Mouse (Mus musculus) brain, adult 2 months (tissue): ENCODE results near the gene Procr.
A peak's percentile ranks its signal among the peaks of the same experiment; 100 is the strongest.
"Not testable (repeated sequence)": the region's sequence is repeated elsewhere in the genome, so short reads cannot be mapped to it uniquely, and the experiment has no call there.

Source experiments
- DNase-seq: peaks from one replicate; pipeline ENCODE4 v3.0.0; 2011; ENCODE audit warnings: low read depth, low spot score

Procr gene

DNA sequence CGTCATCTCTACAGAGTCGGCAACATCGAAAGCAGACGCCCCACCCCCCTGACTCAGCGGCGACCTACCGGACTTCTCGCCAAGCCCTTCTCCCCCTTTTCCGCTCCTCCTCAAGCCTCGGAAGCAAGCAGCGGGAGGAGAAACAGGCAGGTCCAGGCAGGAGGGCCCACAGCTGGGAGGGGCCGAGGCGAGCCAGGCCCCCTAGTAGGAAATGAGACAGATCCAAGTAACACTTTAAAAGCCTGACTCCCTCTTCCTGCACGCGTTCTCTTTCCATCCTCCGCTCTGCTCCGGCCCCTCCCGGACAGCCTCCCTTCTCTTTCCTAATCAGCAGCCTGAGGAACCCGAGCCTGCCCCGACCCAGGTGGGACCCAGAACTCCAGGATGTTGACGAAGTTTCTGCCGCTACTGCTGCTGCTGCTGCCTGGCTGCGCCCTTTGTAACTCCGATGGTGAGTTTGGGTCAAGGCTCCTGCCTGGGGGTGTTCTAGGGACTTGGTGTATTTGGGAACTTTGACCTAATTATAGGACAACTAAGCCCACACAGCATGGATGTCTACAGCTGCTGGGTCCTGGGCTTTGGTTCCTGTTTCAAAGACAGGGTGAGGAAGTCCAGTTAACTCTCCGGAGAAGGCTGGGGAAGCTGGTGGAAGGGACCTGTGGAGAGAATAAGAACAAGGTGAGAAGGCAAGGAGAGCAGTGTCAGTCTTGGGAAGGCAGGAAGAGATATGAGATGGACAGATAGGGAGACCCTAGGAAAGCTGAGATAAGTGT, at the start of gene Procr:
TSS of gene Procr (plus strand) at position 104 of the 773 bp plus-strand sequence.
- no peak for DNase-seq

DNA sequence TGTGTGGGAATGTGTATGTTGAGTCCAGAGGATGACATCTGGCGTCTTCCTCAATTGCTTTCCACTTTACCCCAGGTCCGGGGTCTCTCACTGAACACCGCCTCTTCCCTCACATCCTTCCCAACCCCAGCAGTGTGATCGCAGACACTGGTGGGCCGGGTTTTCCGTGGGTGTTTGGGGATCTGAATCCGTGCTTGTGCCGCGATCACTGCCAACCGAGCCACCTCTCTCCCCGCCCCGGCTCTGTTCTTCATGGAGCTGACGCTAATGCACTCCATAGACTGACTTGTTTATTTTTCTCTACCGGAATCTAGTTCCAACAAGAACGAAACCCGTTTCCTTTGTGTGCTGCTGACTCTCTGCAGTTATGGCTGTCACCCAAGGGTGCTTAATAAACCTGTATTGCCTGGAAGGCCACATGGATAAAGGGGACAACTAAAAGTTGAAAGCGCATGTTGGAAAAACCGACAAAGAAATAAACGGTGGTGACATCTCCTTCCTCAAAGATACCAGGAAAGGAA, 49.5 kb upstream of the Procr start:
- no peak for DNase-seq

DNA sequence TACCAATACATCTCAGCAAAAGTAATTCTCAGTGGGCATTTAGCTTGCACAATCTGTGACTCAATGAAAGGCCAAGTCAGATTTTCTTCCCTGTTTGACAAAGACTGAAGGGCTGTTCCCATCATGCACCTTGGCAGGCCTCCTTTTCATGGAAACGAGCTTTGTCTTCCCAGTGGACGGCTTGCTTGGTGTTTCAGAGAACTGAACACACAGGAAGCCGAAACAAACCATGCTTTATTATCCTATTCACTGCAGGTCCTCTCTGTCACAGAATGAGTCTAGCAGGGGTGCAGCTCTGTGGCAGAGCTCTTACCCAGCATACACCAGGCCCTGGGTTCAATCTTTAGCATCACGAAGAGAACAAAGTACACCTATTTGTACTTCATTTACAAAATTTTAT, 47.3 kb upstream of the Procr start:
- no peak for DNase-seq

DNA sequence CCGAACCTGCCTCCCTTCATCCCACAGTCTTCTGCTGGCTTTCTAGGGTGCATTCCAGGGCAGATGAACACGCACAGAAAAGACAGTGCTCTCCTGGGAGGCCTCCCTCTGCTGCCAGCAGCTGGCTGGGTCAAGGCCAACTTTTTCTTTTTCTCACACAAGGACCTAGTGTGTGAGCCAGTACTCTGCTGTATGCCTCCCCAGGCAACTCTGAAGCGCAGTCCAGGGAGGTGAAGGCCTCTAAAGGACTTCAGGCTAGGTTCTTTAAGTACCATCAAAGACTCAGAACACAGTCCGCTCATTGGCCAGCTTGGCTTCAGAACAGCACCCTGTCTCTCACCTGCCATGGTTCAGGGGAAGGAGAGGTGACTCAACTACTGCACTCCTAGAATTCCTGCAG, 43.7 kb upstream of the Procr start:
- DNase-seq: peak; percentile 77

DNA sequence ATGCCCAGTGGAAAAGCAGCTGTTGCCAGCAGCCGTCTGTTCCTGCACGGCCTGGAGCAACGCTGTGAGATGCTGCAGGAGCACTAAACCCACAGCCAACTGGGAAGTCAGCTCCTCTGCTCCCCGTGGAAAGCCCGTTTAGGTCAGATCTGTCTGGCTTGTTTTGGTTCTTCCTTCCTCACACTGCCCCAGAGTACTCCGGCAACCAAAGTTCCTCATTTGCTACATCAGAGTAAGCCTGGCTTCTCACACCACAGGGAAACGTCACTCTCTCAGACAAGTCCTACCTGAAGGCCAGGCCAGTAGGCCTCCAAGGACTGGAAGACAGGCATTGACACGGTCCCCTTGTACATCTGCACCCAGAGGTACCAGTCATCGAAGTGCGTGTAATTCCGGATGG, 40.4 kb upstream of the Procr start:
- no peak for DNase-seq

DNA sequence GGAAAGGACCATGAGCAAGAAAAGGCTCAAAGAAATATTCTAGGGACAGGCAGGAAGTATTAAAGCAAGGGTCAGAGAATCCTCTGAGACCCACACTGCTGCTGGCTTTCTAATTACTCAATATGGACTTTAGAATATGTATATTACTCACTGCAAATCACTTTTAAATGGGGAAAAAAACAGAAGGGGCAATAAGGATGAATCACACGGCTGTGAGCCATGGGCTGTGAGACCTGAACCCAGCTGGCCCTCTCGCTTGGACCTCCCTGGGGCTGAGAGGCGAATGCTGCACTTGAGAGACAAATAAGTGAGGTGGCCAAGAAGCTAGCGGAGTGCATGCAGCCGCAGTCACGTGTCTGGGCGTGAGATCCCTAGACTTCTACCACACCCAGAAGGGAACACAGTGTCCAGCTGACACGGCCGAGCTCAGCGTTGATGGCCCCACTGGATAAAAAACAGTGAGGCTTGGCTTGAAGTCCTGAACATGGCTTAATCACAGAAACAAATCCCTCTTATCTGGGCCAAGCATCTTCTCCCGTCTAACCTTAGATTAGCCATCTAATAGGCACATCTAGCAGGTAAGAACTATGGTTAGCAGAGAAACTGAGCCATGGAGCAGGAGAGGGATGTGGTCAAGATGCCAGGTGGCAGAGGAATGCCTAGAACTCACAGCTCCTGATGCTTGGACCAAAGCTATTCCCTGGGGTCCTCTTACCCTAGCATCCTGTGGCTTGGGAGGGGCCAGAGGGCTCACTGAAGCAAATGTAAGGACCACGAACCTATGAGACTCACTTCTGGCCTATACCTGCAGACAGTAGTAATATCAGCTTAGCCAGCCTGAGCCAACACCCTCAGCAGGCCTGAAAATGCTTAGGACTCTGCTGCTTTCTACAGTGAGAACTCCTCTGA, 33.6 kb upstream of the Procr start:
- no peak for DNase-seq

DNA sequence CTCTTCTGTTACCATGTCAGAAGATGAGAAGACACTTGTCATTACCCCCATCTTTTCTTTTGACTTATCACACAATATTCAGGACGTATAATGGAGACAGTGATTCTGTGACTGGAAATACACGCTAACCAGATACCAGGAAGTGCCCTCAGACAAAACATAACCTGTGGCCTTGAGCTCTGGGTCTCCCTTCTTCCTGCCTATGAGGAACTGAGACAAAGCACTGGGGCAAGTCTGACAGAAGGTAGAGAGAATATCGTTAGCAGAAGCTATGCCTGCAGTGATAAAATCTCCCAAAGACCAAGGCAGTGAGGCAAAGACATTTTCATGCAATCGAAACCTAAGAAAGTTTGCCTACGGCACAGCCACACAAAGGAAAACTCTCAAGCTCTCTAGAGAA, 30.3 kb upstream of the Procr start:
- no peak for DNase-seq

DNA sequence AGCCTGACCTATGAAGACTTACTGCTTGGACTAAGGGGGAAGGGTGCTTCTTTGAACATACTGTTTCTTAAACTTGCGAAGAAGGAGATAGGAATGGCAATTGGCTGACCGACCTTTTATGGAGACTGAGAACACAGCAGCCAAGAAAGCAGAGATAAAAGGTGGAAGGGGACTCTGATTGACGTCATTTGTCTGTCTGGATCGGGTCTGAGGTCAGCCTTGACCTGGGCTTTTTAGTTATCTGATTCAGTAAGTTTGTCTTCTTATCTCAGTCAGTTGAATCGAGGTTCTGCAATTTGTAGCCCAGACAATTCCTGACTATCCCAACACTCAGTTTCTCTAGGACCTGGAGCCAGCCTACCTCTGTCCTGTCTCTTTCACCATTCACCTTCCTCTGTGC, 26.9 kb upstream of the Procr start:
- no peak for DNase-seq

DNA sequence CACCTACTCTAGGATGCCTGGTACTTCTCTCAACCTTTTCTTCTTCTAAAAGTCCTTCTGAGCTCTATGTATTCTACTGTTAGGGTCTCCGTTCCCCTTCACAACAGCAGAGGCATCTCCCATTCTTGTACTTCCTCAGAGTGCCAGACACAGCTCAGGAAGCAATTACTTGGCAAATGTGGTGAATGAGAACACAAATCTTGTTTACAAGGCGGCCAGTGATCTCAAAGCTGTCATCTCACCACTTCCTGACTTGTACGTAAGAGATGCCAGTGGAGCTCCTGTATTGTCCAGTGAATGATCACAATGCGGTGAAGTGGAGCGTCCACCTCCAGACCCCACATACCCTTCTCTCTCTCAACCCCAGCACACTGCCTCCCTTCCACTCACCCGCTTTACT, 26.4 kb upstream of the Procr start:
- no peak for DNase-seq

DNA sequence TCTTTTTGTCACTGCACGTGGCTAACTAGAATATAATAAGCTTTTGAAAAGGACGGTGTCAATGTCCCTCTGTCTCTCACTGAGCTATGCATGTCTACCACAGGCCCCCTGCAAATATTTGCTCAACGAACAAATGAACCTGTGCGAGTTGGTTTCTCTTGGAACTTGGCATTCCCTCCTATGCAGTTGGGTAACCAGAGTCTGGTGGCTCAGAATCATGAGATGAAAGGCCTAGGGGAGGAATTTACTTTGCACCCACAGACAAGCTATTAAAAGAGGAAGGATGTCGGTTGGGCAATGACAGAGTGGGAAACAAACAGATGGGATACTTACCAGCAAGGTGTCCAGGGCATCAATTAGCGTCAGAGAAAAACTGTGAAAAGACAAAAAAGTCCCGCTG, 24.6 kb upstream of the Procr start:
- peak; percentile 31 for DNase-seq

DNA sequence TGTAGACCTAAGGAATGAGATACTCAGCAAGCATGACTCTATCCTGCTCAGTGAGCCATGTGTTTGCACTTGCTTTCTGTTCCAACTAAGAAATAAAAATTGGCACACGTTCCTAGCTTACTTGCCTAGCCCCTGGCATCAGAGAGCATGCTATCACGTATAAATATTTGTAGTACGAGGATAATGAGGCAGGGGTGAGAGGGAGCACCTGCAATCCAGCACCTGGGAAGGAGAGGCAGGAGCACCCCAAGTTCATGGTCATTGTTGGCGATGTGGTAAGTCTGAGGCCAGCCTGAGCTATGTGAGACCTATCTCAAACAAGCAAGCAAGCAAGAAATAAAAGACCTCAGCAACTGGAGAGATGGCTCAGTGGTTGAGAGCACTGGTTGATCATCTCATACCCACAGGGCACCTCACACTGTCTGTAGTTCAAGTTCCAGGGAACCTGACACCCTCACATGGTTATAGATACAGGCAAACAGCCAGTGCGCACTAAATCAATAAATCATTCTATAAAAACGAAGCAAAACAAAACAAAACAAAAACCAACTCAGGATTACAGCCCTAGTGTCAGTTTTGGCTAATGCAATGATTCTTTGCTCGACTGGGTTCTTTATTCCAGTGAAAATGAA, 23.0 kb upstream of the Procr start:
- no peak for DNase-seq

DNA sequence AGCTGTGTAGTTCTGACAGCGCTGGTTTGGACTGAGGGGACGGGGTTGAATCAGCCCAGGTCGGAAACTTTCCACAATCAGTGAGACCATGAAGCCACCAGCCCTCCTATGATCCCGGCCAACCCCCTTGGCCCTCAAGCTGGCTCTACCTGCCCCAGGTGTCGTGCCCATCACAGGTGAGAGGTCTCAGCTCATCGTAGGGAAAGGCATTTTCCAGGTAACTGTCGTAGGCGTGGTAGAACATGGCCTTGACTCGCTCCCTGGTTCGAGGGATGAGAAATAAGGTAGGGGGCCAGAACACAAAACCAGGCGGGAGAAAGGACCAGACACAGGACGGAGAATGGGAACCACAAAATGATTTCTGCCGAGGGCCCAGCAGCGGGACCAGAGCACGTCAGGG, 22.2 kb upstream of the Procr start:
- no peak for DNase-seq

DNA sequence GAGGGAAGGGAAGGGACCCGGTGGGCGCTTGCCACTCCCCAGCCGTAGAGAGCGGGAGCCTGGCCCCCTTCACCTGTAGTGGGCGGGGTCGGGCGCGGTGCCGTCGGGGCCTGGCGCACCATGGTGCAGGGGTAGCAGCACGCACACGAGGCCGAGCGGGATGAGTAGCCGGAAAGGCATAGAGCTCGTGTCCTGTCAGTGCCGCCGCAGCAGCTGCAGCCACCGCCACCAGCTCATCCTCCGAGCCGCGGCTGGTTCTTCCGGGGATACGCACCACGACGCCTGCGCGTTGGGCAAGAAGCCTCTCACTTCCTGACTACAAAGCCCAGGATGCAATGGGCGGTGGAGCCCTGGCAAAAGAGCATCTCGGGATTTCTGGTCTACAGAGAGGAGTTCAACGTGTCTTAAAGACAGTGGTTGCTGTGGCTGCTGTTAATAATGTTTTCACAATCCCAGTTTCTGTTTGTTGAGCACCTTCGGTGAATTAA, 21.7 kb upstream of the Procr start, which contains the start of gene Edem2:
TSS of gene Edem2 (minus strand) at position 318 of the 488 bp plus-strand sequence.
- DNase-seq: peak; percentile 98

DNA sequence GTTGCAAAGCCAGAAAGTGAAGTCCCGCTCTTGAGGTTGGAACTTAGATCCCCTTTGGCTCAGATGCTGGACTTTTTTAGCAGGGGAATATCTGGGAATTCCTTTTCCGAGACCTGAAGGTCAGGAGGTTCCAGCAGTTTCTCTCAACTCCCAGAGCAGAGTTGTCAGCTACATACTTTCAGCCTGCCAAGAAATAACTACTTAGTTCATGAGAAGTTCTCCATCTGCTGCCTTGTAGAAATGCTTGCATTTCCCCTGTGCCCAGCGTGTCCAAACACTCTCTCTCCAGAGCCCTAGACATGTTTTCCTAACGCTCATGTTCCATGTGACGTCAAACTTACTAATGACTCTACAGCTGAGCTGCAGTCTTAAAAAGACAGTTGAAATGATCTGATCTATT, 15.8 kb upstream of the Procr start:
- no peak for DNase-seq

DNA sequence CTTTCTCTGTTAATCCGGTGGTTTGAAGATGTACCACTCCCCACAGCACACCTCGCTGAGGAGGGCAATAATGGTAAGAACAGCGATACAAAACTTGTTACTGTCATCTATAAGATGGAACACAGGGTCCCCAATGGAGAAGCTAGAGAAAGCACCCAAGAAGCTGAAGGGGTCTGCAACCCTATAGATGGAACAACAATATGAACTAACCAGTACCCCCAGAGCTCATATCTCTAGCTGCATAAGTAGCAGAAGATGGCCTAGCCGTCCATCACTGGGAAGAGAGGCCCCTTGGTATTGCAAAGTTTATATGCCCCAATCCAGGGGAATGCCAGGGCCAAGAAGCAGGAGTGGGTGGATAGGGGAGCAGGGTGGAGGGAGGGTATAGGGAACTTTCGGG, 15.2 kb upstream of the Procr start, which contains the start of gene Gm17581:
TSS of gene Gm17581 (minus strand) at position 101 of the 400 bp plus-strand sequence.
- not testable (repeated sequence) for DNase-seq

DNA sequence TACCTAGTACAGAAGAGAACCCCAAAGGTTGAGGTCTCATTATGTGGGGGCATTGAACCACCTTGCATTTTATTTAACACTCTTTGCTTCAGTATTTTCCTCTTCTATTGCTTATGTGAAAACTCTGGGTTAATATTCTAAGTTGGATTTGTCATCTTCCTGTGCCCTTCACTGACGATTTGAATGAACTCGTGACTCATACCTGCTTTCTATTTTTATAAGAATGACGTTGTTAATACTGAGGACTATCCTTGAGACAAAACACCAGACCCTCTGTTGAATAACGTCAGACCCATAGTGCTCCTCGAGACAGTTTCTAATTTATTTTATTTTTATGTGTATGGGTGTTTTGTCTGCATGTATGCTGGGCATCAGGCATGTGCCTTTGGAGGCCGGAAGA, 14.0 kb upstream of the Procr start:
- DNase-seq: no peak

DNA sequence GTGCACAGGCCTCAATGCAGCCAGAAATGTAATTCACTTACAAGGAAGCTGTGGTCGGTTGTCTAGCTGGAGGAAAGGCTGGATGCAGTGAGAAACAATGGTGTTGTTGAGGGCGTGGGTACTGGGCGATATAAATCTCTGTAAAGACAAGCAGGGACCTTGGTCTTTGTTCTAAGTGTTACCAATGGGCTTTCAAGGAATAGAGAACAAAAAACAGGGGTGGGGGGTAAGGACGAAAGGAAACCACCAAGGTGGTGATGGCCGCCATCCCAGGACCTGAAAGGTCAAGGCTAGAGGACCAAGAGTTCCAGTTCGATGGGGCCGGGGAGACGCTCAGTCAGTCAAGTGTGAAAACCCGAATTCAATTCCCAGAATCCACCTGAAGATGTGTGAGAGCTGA, 13.1 kb upstream of the Procr start:
- no peak for DNase-seq

DNA sequence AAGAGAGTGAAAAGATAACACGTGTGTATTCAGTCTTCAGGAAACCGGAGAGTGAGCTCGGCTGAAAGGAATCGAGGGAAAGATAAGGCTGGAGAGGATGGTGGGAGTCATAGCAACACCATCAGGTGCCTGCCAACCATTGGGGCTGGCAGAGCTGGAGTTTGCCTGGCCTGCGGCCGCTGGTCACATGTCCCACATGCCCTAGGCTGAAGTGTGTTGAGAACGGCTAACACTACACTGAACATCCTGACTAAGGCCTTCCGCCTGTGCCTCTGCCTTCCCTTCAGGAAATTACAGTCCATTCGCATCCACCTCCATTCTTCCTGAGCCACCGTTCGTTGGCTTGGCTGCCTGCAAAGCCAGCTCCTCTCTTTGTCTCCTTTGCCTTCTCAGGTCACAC, 8.7 kb upstream of the Procr start:
- DNase-seq: no peak

DNA sequence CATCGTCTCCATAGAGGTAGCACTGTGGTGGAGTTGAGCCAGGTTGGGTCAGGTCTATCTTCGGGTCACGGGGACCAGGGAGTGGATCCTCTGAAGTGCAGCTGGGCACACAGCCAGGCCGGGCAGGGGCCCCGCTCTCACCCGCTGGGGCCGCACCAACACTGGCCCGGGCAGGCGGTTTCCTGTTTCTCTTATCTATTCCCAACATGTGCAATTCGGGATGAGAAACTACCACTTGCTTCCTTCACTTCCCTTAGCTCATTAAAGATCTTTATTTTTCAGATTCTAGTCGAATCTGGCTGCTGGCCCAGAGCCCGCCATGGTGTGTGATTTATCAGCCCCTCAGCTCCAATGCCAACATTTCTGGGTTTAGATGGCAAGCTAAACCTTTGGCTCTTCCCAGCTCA, 8.0 kb upstream of the Procr start:
- DNase-seq: no peak

DNA sequence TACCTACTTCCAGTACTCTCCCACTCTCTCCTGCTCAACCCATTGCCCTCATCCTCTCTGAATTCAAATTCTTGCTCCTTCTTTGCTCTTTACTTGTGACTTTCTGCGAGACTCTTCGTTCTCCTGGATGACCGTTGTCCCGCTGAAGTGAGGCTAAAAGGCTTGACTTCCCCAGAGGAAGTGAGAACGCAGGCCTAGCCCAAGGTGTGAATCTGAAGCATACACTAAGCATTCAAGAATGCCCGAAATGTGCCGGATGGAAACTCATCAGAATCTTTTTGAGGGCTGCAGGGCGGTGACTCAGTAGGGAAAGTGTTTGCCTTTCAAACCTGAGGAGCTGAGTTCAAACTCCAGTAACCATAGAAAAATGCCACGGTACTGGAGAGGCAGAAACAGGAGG, 7.6 kb upstream of the Procr start:
- no peak for DNase-seq

DNA sequence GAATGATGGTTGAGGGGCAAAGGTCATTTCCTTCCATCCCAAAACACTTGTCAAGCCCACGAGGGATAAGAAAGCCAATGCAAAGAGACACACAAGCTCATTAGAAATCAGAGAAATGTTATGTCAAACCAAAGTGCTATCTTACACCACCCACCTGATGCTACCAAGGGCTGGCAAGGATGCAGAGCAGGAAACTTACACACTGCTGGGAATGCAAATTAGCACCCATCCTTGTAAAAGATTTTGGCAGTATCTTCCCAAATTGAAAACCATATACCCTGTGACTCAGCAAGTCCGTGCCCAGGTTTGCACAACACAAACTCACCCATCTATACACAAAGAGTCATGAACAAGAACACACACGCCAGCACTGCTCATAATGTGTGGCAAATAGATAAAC, 5.4 kb upstream of the Procr start:
- peak; percentile 33 for DNase-seq

DNA sequence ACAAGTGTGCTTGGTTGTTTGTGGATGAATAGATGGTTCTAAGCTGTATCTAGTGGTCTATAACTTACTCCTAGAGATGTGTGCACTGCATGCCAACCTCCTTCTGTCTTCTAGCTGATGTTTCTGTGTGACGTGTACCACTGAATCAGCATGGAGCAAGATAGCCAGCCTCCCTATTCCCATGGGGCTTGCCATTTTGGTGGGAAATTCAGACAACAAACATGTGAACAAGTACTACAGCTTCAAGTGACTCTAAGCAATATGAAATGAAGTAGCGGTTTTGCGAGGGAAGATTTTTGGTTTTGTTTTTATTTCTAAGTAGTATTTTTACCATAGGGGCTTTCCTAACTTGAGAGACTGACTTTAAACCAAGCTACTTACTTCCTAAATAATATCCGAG, 1.5 kb upstream of the Procr start:
- DNase-seq: no peak
